Mouse (Mus musculus) activated CD4-positive, CD25-positive, alpha-beta regulatory T cell, adult 9 weeks (primary cell): ENCODE data around the gene Tmed3. TPM values are rescaled to one million over a fixed set of nuclear protein-coding genes. Genes with fewer than 3 reads are reported as not detected.

ENCODE experiments used
- polyA plus RNA-seq: library from polyadenylated mRNA; unstranded; fragments of 100-300 nt; shearing (Covaris generic); gene quantifications from one replicate; pipeline ENCODE4 v1.2.1, GENCODE M21; 2017

Tmed3 gene
- 53.2 TPM for polyA plus RNA-seq

DNA sequence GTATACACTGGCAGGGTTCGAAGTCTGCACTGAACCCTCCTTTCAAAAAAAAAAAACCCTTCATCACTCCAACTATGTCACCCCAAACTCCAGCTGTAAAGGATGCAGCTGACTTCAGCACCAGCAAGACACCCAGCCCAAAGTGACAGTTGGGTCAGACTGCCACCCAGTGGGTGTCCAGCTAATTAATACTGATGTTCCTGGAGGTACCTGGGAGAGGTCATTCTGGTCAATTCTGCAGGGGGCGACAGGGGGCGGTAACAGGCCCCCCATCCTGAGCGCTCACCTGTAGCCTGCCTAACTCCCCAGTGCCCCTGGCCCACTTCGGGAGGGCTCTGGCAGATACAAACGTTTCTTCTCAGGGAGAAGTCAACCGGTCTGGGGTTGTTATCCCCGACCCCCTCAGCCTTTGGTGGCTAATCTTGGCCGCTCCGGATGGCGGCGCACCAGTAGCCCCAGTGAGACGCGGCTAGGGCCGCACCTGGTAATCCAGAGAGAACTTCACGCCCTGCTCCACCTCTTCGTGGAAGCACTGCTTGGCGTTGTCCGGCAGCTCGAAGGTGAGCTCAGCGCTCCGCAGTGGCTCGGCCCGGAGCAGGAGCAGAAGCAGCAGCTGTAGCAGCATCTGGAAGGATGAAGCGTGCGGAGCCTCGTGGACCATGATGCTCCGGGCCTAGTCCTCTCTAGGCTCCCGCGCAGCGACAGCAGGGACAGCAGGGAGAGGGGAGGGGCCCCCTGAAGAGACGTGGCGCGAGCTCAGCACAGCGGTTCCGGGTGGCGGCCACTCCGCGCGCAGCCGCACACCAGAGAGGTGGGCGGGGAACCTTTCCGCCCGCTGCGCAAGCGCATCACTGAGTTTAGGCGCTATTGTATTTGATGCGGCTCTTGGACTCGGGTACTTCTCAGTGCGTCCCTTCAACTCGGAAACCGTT, at the start of gene Tmed3:
Tmed3 (minus strand) TSS at position 804 of the 932 bp plus-strand sequence.

DNA sequence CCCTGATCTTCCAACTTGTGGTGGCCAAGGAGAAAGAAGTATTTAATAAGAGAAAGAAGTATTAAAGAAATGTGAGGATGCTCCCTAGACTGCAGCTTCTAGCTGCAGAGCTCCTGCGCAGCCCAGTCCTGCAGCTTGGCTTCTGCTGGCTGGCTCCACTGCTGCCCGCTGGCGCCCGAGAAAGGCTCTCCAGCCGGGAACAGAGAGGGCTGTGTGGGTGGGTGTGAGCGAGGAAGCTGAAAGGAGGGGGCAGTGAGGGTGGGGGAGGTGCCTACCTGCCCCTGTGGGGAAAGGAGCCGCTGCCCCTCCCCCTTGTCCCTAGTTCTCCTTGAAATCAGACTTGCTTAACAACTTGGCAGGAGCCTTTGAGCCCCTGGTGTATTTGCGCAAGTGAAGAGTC, 33.4 kb upstream of the Tmed3 start, which contains the start of gene Ankrd34c:
Ankrd34c (minus strand) TSS at position 181 of the 400 bp plus-strand sequence.

Other genes starting within 250 kb of the Tmed3 start
- not detected for gene Minar1, start 81.9 kb downstream of the Tmed3 start, polyA plus RNA-seq
- gene Ankrd34c, start 33.4 kb upstream of the Tmed3 start, polyA plus RNA-seq, result not detected
- 0.12 TPM for gene Rasgrf1, start 204.8 kb upstream of the Tmed3 start, polyA plus RNA-seq